ENCODE assay signal across 7 mouse cellular contexts in the genomic region with DNA sequence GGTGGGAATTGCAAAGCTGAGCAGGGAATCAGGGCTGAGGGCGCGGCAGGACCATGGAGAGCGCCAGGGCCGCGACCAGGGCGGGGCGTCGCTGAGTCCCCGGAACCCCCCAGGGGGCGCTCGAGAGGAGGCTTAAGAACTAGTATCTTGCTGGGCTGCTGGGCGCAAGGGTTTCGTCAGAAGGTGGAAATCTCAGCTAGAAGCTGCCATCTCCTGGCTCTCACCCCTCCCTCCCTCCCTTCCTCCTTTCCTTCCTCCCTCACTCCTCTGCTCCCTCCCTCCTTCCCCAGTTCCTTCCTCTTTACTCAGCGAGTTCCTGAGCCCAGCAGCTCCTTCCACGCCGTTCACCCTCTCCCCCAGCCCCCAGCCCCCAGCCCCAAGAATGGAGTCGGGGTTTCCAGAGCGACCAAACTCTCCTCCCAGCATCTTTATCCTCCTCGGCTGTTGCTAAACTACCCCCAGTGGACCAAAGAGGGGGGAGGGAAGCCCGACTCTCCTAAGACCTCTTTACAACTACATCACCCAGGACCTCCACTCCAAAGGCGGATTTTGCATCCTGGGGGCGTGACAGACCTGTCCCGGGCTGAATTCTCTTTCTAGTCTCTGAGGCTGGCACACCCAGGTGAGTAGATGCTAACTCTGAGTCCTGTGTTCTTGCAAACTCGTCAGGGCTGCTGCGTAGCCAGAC. TPM values are rescaled to one million over a fixed set of nuclear protein-coding genes. Genes with fewer than 3 reads are reported as not detected.
DNase-seq lines count a peak whose midpoint lies in the region; ATAC-seq and TF ChIP-seq lines count a peak whose summit lies in the region.

No protein-coding gene starts in this region.

- no peak for TF ChIP-seq POLR2A in limb, embryonic 14.5 days (IDR thresholded peaks at IDR 0.05; ENCODE audit: borderline replicate concordance, extremely low read depth, insufficient read depth, insufficient read length)
- no peak for TF ChIP-seq POLR2A in myocyte (IDR thresholded peaks at IDR 0.05; ENCODE audit: insufficient read length, low read depth)

- H3K9ac ChIP-seq in limb, embryonic 14.5 days (ENCODE audit: low read depth, low read length, severe bottlenecking), result no peak overlapping the region
- no peak overlapping the region for H3K9ac ChIP-seq in stomach, embryonic 15.5 days

- no peaks in the 10 kb centered on the region for H3K36me3 ChIP-seq in limb, embryonic 14.5 days (ENCODE audit: control insufficient read depth, insufficient read depth, low read length)
- no peaks in the 10 kb centered on the region for H3K36me3 ChIP-seq in myocyte (ENCODE audit: control insufficient read depth, insufficient read depth)
- no peaks in the 10 kb centered on the region for H3K36me3 ChIP-seq in stomach, embryonic 15.5 days

- DNase-seq in adrenal gland, adult 18-20 months (ENCODE audit: low spot score in 2 of 2), result peak; percentile 75 to 80
- peak; percentile 21 to 24 for DNase-seq in gastrocnemius, postnatal 36 days
- peak; percentile 75 for DNase-seq in kidney, adult 9 months
- DNase-seq in limb, embryonic 14.5 days (ENCODE audit: low spot score), result peak; percentile 81

- H3K27ac ChIP-seq in limb, embryonic 14.5 days (replicated peaks; ENCODE audit: low read depth, low read length), result no peak overlapping the region
- no peak overlapping the region for H3K27ac ChIP-seq in stomach, embryonic 15.5 days

- H3ac ChIP-seq in myocyte (ENCODE audit: control insufficient read depth, insufficient read length), result no peak overlapping the region

- H3K27me3 ChIP-seq in limb, embryonic 14.5 days (ENCODE audit: control insufficient read depth, insufficient read depth, low read length), result peaks cover 19% of the 10 kb centered on the region
- H3K27me3 ChIP-seq in myocyte (ENCODE audit: control insufficient read depth, insufficient read depth, insufficient read length), result no peaks in the 10 kb centered on the region
- H3K27me3 ChIP-seq in stomach, embryonic 15.5 days (replicated peaks), result peaks cover 12% of the 10 kb centered on the region

- WGBS in limb, embryonic 14.5 days, result 1% methylated on average over 24 of the region's 25 CpGs
- 2% methylated on average over 25 of the region's 25 CpGs for WGBS in stomach, embryonic 15.5 days

- no peak overlapping the region for H3K4me3 ChIP-seq in limb, embryonic 14.5 days (replicated peaks; ENCODE audit: low read length)
- H3K4me3 ChIP-seq in myocyte, result no peak overlapping the region
- H3K4me3 ChIP-seq in stomach, embryonic 15.5 days (replicated peaks), result no peak overlapping the region

- H3K4me1 ChIP-seq in limb, embryonic 14.5 days (ENCODE audit: control insufficient read depth, insufficient read depth, low read length), result no peaks in the 10 kb centered on the region
- H3K4me1 ChIP-seq in stomach, embryonic 15.5 days, result no peaks in the 10 kb centered on the region

- intact Hi-C loops in gastrocnemius, postnatal 36 days (cut with DNase I), result loop anchor here (5.0 kb wide), 1 partner anchor 818 kb away; no protein-coding TSS in a partner anchor

- no peaks in the 10 kb centered on the region for H3K79me2 ChIP-seq in myocyte (ENCODE audit: control insufficient read depth, insufficient read depth)

- no peaks in the 10 kb centered on the region for H3K9me3 ChIP-seq in limb, embryonic 14.5 days (ENCODE audit: control insufficient read depth, low read length)
- no peaks in the 10 kb centered on the region for H3K9me3 ChIP-seq in stomach, embryonic 15.5 days

- peak; percentile 99 for ATAC-seq in common myeloid progenitor, adult 5-6 weeks (replicated peaks; ENCODE audit: low read depth, poor library complexity, severe bottlenecking)
- ATAC-seq in limb, embryonic 14.5 days (ENCODE audit: low FRiP score, low read depth), result peak; percentile 60; the same call in 1 of the 2 replicates
- ATAC-seq in stomach, embryonic 15.5 days (ENCODE audit: insufficient read depth, low FRiP score, low read depth), result 0 out of 2 replicates have a peak, but pooled peaks have one; percentile 73

- 0 out of 2 replicates have a peak overlapping the region, but pooled peaks have one; percentile 7 for H3K4me2 ChIP-seq in limb, embryonic 14.5 days (replicated peaks; ENCODE audit: low read depth, low read length, severe bottlenecking)
- no peak overlapping the region for H3K4me2 ChIP-seq in myocyte (ENCODE audit: low read depth)
- no peak overlapping the region for H3K4me2 ChIP-seq in stomach, embryonic 15.5 days

TF ChIP-seq in myocyte, 11 proteins besides CTCF, POLR2A, EP300 and RAD21:
- TF ChIP-seq SRF (IDR thresholded peaks at IDR 0.05; ENCODE audit: control insufficient read depth, insufficient read length, low read depth), result no peak
- TF ChIP-seq REST (IDR thresholded peaks at IDR 0.05; ENCODE audit: insufficient read depth, insufficient read length), result peak; percentile 77
TF ChIP-seq in myocyte: peak in this region for 1.

RNA-seq across cellular contexts. Expression of gene Cpne4, which starts 22.5 kb away (rescaled TPM):
- total RNA-seq in adrenal gland, adult 18-20 months (2021), result under 1 TPM in 1 of 2 experiments, not detected in 1; 0.20 TPM
- total RNA-seq in common myeloid progenitor, adult 5-6 weeks (2017), result not detected in 2 replicates
- not detected for total RNA-seq in gastrocnemius, postnatal 36 days (2021)
- 0.13 and 0.19 TPM in 2 replicates for polyA plus RNA-seq in limb, embryonic 14.5 days (2012; rRNA removed)
- polyA plus RNA-seq in limb, embryonic 14.5 days (2014; fragmentation: Nextera tagmentation; extraction: Ambion mirVana), result 0.22 and 0.32 TPM in 2 replicates
- not detected for polyA plus RNA-seq in myocyte (2012; fragmentation: generic; extraction: Trizol)
- polyA plus RNA-seq in stomach, embryonic 15.5 days (2015; fragmentation: Nextera tagmentation; extraction: Ambion mirVana), result 0.49 and 0.50 TPM in 2 replicates

Comparison
In these comparisons a context has a peak if more than half of its experiments do, and no peak if none do; other contexts are left out.
1. DNase-seq: peak in every context shown above with its lines; median percentile 81 in limb, embryonic 14.5 days; 78 in adrenal gland, adult 18-20 months; 75 in kidney, adult 9 months; 22 in gastrocnemius, postnatal 36 days.